Mouse (Mus musculus) midbrain, embryonic 15.5 days (tissue): ENCODE measurements around the gene 2310039H08Rik. TPM values are rescaled to one million over a fixed set of nuclear protein-coding genes. Genes with fewer than 3 reads are reported as not detected.

ENCODE experiments used
- ATAC-seq: fragments of 200-750 bp; cut with Nextera tagmentation; replicated peaks from 2 replicates; pipeline ENCODE4 v1.8.0; 2017; ENCODE audit warnings: moderate TSS enrichment
- H3K27ac ChIP-seq: fragments of 300-500 bp; sonication (generic); 2 replicates; pipeline ENCODE4 v1.5.1; 2015; ENCODE audit warnings: mild to moderate bottlenecking, inconsistent platforms
- H3K27me3 ChIP-seq: fragments of 300-500 bp; sonication (generic); replicated peaks from 2 replicates; pipeline ENCODE4 v1.6.1; 2015; ENCODE audit warnings: inconsistent platforms
- H3K36me3 ChIP-seq: fragments of 300-500 bp; sonication (generic); replicated peaks from 2 replicates; pipeline ENCODE4 v1.6.1; 2015; ENCODE audit warnings: inconsistent platforms
- H3K4me1 ChIP-seq: fragments of 300-500 bp; sonication (generic); 2 replicates; pipeline ENCODE4 v1.6.1; 2015; ENCODE audit warnings: inconsistent platforms
- H3K4me2 ChIP-seq: fragments of 300-500 bp; sonication (generic); 2 replicates; pipeline ENCODE4 v1.6.1; 2015; ENCODE audit warnings: inconsistent platforms, mild to moderate bottlenecking, moderate library complexity
- H3K4me3 ChIP-seq: fragments of 300-500 bp; sonication (generic); 2 replicates; pipeline ENCODE4 v1.5.1; 2015; ENCODE audit warnings: mild to moderate bottlenecking, inconsistent platforms
- H3K9ac ChIP-seq: fragments of 300-500 bp; sonication (generic); 2 replicates; pipeline ENCODE4 v1.6.1; 2015; ENCODE audit warnings: mild to moderate bottlenecking, inconsistent platforms
- H3K9me3 ChIP-seq: fragments of 300-500 bp; sonication (generic); 2 replicates; pipeline ENCODE4 v1.6.1; 2016; ENCODE audit warnings: inconsistent platforms
- WGBS: fragments of 180-500 bp; shearing (Covaris S2); methylation state at CpG from one replicate; pipeline ENCODE4 v1.1.7; 2015; ENCODE audit warnings: mixed read lengths; 5-methylcytosine and 5-hydroxymethylcytosine counted together
- polyA plus RNA-seq: library from polyadenylated mRNA; unstranded; fragments of >200 nt; fragmentation: Nextera tagmentation; extraction: Ambion mirVana; gene quantifications from 2 replicates; pipeline ENCODE4 v1.2.1, GENCODE M21; 2015

Gene 2310039H08Rik
- polyA plus RNA-seq, 1 experiment from 2014 or later = 54.9 TPM

DNA sequence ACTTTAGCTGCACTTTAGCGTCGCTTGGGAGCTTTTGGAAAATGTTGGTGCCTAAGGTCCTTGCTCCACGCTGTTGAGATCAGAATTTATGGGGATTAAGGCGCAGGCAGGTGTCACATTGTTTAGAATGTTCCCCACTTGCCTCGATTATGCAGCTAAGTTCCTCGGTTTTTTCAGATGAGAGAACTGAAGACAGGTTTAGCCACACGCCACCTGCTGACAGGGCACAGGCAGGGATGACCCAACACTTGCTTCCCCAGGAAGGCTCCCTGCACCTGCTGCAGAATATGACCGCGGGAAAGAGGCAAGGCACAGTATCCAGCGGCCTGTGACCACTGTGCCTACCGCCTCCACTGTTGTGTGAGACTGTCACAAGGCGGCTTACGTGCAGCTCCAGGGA lies 43.9 kb downstream of the 2310039H08Rik start:
- H3K27ac ChIP-seq = no peak overlapping the region
- peaks cover 22% of the 10 kb centered on the region for H3K36me3 ChIP-seq

DNA sequence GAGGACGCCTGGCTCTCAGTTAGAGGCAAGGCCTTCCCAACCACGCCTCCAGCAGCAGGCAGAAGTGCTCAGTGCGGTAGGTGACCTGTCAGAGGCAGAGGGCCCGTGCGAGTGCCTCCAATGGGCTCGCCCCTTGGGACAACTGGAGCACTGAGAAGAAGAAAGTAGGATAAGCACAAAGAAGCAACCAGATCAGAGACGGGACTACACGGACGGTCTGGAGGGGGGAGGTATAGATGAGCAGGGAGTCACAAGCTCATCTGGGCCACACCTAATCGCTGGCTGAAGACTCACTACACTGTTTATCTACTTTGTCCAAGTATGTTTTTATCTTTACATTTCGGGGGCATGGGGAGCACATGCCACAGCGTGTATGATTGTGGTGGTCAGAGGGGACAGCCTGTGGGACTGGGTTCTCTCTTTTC lies 45.3 kb downstream of the 2310039H08Rik start:
- no peaks in the 10 kb centered on the region for H3K4me1 ChIP-seq
- H3K36me3 ChIP-seq = peaks cover 21% of the 10 kb centered on the region
- H3K9ac ChIP-seq = no peak overlapping the region
- no peak overlapping the region for H3K4me3 ChIP-seq
- 88% methylated on average over 12 of the region's 12 CpGs for WGBS
- no peak for ATAC-seq
- H3K27me3 ChIP-seq = no peaks in the 10 kb centered on the region
- H3K27ac ChIP-seq = no peak overlapping the region
- H3K4me2 ChIP-seq = no peak overlapping the region
- H3K9me3 ChIP-seq = no peaks in the 10 kb centered on the region

More for the DNA sequence above, 43.9 kb downstream of the 2310039H08Rik start:
- H3K4me3 ChIP-seq = no peak overlapping the region
- H3K4me1 ChIP-seq = no peaks in the 10 kb centered on the region
- 65% methylated on average over 13 of the region's 13 CpGs for WGBS
- H3K27me3 ChIP-seq = no peaks in the 10 kb centered on the region
- H3K4me2 ChIP-seq = no peak overlapping the region
- H3K9me3 ChIP-seq = no peaks in the 10 kb centered on the region
- H3K9ac ChIP-seq = no peak overlapping the region
- no peak for ATAC-seq

GRCm38 (mm10) chr17:46820628-46821027 lies 48.2 kb downstream of the 2310039H08Rik start:
- no peaks in the 10 kb centered on the region for H3K4me1 ChIP-seq
- ATAC-seq = no peak
- no peaks in the 10 kb centered on the region for H3K9me3 ChIP-seq
- no peak overlapping the region for H3K4me2 ChIP-seq
- H3K36me3 ChIP-seq = peaks cover 34% of the 10 kb centered on the region
- WGBS = 93% methylated on average over 7 of the region's 7 CpGs
- no peaks in the 10 kb centered on the region for H3K27me3 ChIP-seq
- H3K9ac ChIP-seq = no peak overlapping the region
- no peak overlapping the region for H3K4me3 ChIP-seq
- no peak overlapping the region for H3K27ac ChIP-seq

Other genes with a start within 250 kb of the 2310039H08Rik start
- gene Cul9, start 226.2 kb upstream of the 2310039H08Rik start, polyA plus RNA-seq = 25.0 and 26.7 TPM in 2 replicates
- gene Srf, start 216.5 kb upstream of the 2310039H08Rik start, polyA plus RNA-seq = 3.7 and 5.7 TPM in 2 replicates
- 33.6 and 34.8 TPM in 2 replicates for gene Ptk7, start 143.1 kb upstream of the 2310039H08Rik start, polyA plus RNA-seq
- 42.5 and 44.5 TPM in 2 replicates for gene Klc4, start 126.6 kb upstream of the 2310039H08Rik start, polyA plus RNA-seq
- gene Mrpl2, start 126.4 kb upstream of the 2310039H08Rik start, polyA plus RNA-seq = 60.6 and 74.5 TPM in 2 replicates
- 44.7 and 46.3 TPM in 2 replicates for gene Cul7, start 122.3 kb upstream of the 2310039H08Rik start, polyA plus RNA-seq
- 49.9 and 50.8 TPM in 2 replicates for gene Rrp36, start 98.3 kb upstream of the 2310039H08Rik start, polyA plus RNA-seq
- 277 and 304 TPM in 2 replicates for gene Mea1, start 93.8 kb upstream of the 2310039H08Rik start, polyA plus RNA-seq
- gene Klhdc3, start 91.7 kb upstream of the 2310039H08Rik start, polyA plus RNA-seq = 172 and 180 TPM in 2 replicates
- 103 and 112 TPM in 2 replicates for gene Ppp2r5d, start 67.5 kb upstream of the 2310039H08Rik start, polyA plus RNA-seq
- gene Pex6, start 61.2 kb upstream of the 2310039H08Rik start, polyA plus RNA-seq = 28.2 and 31.9 TPM in 2 replicates
- 0.65 and 1.3 TPM in 2 replicates for gene Gnmt, start 43.5 kb upstream of the 2310039H08Rik start, polyA plus RNA-seq
- 67.1 and 68.2 TPM in 2 replicates for gene Cnpy3, start 20.4 kb upstream of the 2310039H08Rik start, polyA plus RNA-seq
- 0.18 and 0.39 TPM in 2 replicates for gene Ptcra, start 8.9 kb upstream of the 2310039H08Rik start, polyA plus RNA-seq
- gene Rpl7l1, start 10.0 kb downstream of the 2310039H08Rik start, polyA plus RNA-seq = 80.6 and 83.1 TPM in 2 replicates
- 10.5 and 12.8 TPM in 2 replicates for gene Bicral, start 85.8 kb downstream of the 2310039H08Rik start, polyA plus RNA-seq
- 61.6 and 68.5 TPM in 2 replicates for gene Tbcc, start 118.0 kb downstream of the 2310039H08Rik start, polyA plus RNA-seq
- gene Prph2, start 137.8 kb downstream of the 2310039H08Rik start, polyA plus RNA-seq = not detected in 2 replicates
- gene Ubr2, start 237.9 kb downstream of the 2310039H08Rik start, polyA plus RNA-seq = 17.0 and 18.3 TPM in 2 replicates